23 mouse cellular contexts compared by ENCODE assay signal in the genomic region with DNA sequence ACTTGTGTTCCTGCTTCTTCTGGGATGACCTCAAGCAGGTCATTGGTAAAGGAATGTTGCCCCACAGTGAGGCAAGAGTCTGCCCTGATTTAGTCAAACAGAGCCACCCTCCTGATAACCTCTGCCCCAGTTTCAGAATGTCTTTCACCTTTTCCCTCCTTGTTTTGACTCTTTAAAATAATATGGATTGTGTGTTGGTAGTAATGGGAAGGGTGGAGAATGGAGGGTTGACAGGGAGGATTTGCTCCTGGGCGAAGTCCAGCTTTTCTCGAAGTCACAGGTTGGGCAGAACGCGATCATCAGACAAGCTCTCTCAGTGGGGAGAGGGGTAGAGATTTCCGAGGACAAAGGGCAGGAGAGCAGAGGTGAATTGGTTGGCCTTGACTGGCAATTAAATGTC. TPM values are rescaled to one million over a fixed set of nuclear protein-coding genes. Genes with fewer than 3 reads are reported as not detected.
A peak's percentile ranks its signal among the peaks of the same experiment; 100 is the strongest.
DNase-seq lines count a peak whose midpoint lies in the region; ATAC-seq and TF ChIP-seq lines count a peak whose summit lies in the region.
"Had no signal": no experiment of that assay in that cellular context is flagged by ENCODE, and none has a peak within 500 bp of the region (broad histone marks: within the 10 kb centered on the region; RNA-seq: fewer than 3 reads in every experiment).

No protein-coding gene starts in this region.

- H3K4me1 ChIP-seq in kidney, embryonic 15.5 days, result no peaks in the 10 kb centered on the region
- H3K4me1 ChIP-seq in kidney, embryonic 16.5 days (ENCODE audit: insufficient read depth, low read length), result no peaks in the 10 kb centered on the region
- 0 out of 4 replicates have a peak, but pooled peaks cover 0 to 5% of the 10 kb centered on the region in 2 experiments for H3K4me1 ChIP-seq in liver, embryonic 14.5 days (replicated peaks; ENCODE audit: control insufficient read depth in 2 of 2, insufficient read depth in 2 of 2, low read length in 1 of 2)
- H3K4me1 ChIP-seq in neural tube, embryonic 15.5 days, result no peaks in the 10 kb centered on the region
- H3K4me1 ChIP-seq: hindbrain, embryonic 13.5 days; midbrain, embryonic 10.5 days had no signal

- TF ChIP-seq EP300 in liver, embryonic 14.5 days (IDR thresholded peaks at IDR 0.05; ENCODE audit: low read depth), result peak; percentile 5; the same call in 1 of the 2 replicates

- no peak overlapping the region for H3K9ac ChIP-seq in kidney, embryonic 15.5 days
- no peak overlapping the region for H3K9ac ChIP-seq in kidney, embryonic 16.5 days (replicated peaks; ENCODE audit: low read length)
- no peak overlapping the region for H3K9ac ChIP-seq in liver, embryonic 14.5 days (replicated peaks)
- H3K9ac ChIP-seq in neural tube, embryonic 15.5 days (replicated peaks), result no peak overlapping the region
- H3K9ac ChIP-seq: hindbrain, embryonic 13.5 days had no signal

- H3K27ac ChIP-seq in kidney, embryonic 15.5 days, result no peak overlapping the region
- H3K27ac ChIP-seq in kidney, embryonic 16.5 days (ENCODE audit: low read length), result no peak overlapping the region
- no peak overlapping the region for H3K27ac ChIP-seq in liver, embryonic 14.5 days
- H3K27ac ChIP-seq in neural tube, embryonic 15.5 days (replicated peaks), result no peak overlapping the region
- H3K27ac ChIP-seq: embryonic facial prominence, embryonic 10.5 days; gastrocnemius, adult 2 months; heart, adult 2 months; hindbrain, embryonic 13.5 days; midbrain, embryonic 10.5 days had no signal

- DNase-seq in kidney, adult 11 months, result peak; percentile 71
- DNase-seq in ZHBTc4 (ENCODE audit: low read depth, low spot score), result peak; percentile 19
- no peak for DNase-seq in liver, embryonic 14.5 days (ENCODE audit: low read depth in 3 of 3, low spot score in 3 of 3)
- DNase-seq in retina, postnatal 1 day, result no peak
- DNase-seq in ovary, adult 18-20 months (ENCODE audit: low spot score), result no peak
- DNase-seq: cerebellum, postnatal 14 days; gastrocnemius, adult 2 months; heart, adult 2 months; layer of hippocampus, postnatal 36 days; left cerebral cortex, postnatal 4 days; lung, postnatal 10 days; right cerebral cortex, adult 18-20 months; spleen, adult 18-20 months; thymus, postnatal 36 days had no signal

- TF ChIP-seq CTCF in liver, embryonic 14.5 days (IDR thresholded peaks at IDR 0.05; ENCODE audit: low read depth), result no peak

- H3K4me3 ChIP-seq in kidney, embryonic 15.5 days (replicated peaks), result no peak overlapping the region
- no peak overlapping the region for H3K4me3 ChIP-seq in kidney, embryonic 16.5 days (ENCODE audit: low read length)
- H3K4me3 ChIP-seq in liver, embryonic 14.5 days (ENCODE audit: insufficient read depth in 1 of 2, low read depth in 2 of 2, low read length in 2 of 2), result no peak overlapping the region
- no peak overlapping the region for H3K4me3 ChIP-seq in neural tube, embryonic 15.5 days (replicated peaks)
- H3K4me3 ChIP-seq: embryonic facial prominence, embryonic 10.5 days; erythroblast, embryonic 14.5 days; gastrocnemius, adult 2 months; heart, adult 2 months; hindbrain, embryonic 13.5 days; midbrain, embryonic 10.5 days had no signal

- H3K36me3 ChIP-seq in kidney, embryonic 15.5 days, result no peaks in the 10 kb centered on the region
- H3K36me3 ChIP-seq in kidney, embryonic 16.5 days (ENCODE audit: insufficient read depth, low read length), result no peaks in the 10 kb centered on the region
- no peaks in the 10 kb centered on the region for H3K36me3 ChIP-seq in liver, embryonic 14.5 days (replicated peaks; ENCODE audit: control insufficient read depth, insufficient read depth, low read depth)
- H3K36me3 ChIP-seq in neural tube, embryonic 15.5 days, result no peaks in the 10 kb centered on the region
- H3K36me3 ChIP-seq: embryonic facial prominence, embryonic 10.5 days; hindbrain, embryonic 13.5 days; midbrain, embryonic 10.5 days had no signal

- 59% methylated on average over 5 of the region's 5 CpGs for WGBS in kidney, embryonic 15.5 days
- 55% methylated on average over 5 of the region's 5 CpGs for WGBS in kidney, embryonic 16.5 days
- WGBS in liver, embryonic 14.5 days (ENCODE audit: insufficient replicate concordance), result 55% methylated on average over 5 of the region's 5 CpGs
- WGBS in neural tube, embryonic 15.5 days, result 79% methylated on average over 5 of the region's 5 CpGs

- no peak overlapping the region for H3K4me2 ChIP-seq in kidney, embryonic 15.5 days
- no peak overlapping the region for H3K4me2 ChIP-seq in kidney, embryonic 16.5 days (replicated peaks; ENCODE audit: low read depth, low read length)
- no peak overlapping the region for H3K4me2 ChIP-seq in liver, embryonic 14.5 days (ENCODE audit: low read depth)
- H3K4me2 ChIP-seq in neural tube, embryonic 15.5 days, result no peak overlapping the region
- H3K4me2 ChIP-seq: hindbrain, embryonic 13.5 days had no signal

- no peaks in the 10 kb centered on the region for H3K9me3 ChIP-seq in kidney, embryonic 15.5 days (replicated peaks)
- no peaks in the 10 kb centered on the region for H3K9me3 ChIP-seq in kidney, embryonic 16.5 days (ENCODE audit: low read length)
- no peaks in the 10 kb centered on the region for H3K9me3 ChIP-seq in liver, embryonic 14.5 days (ENCODE audit: control insufficient read depth, low read length)
- H3K9me3 ChIP-seq in neural tube, embryonic 15.5 days (replicated peaks), result no peaks in the 10 kb centered on the region
- H3K9me3 ChIP-seq: embryonic facial prominence, embryonic 10.5 days; hindbrain, embryonic 13.5 days; midbrain, embryonic 10.5 days had no signal

- no peak for ATAC-seq in kidney, embryonic 15.5 days (replicated peaks; ENCODE audit: low FRiP score)
- peak; percentile 57; the same call in 1 of the 2 replicates for ATAC-seq in kidney, embryonic 16.5 days (ENCODE audit: low FRiP score, low TSS enrichment)
- peak; percentile 57; the same call in 1 of the 2 replicates for ATAC-seq in liver, embryonic 14.5 days (ENCODE audit: insufficient read depth)
- no peak for ATAC-seq in neural tube, embryonic 15.5 days (ENCODE audit: low FRiP score)
- ATAC-seq: forebrain, embryonic 16.5 days; Patski had no signal

- H3K27me3 ChIP-seq in kidney, embryonic 15.5 days, result no peaks in the 10 kb centered on the region
- H3K27me3 ChIP-seq in kidney, embryonic 16.5 days (ENCODE audit: insufficient read depth, low read length), result no peaks in the 10 kb centered on the region
- no peaks in the 10 kb centered on the region for H3K27me3 ChIP-seq in liver, embryonic 14.5 days (ENCODE audit: control insufficient read depth, insufficient read depth, low read length)
- H3K27me3 ChIP-seq in neural tube, embryonic 15.5 days (replicated peaks), result no peaks in the 10 kb centered on the region
- H3K27me3 ChIP-seq: hindbrain, embryonic 13.5 days; Patski had no signal

RNA-seq across cellular contexts. Expression of a gene that starts 52.2 kb away (rescaled TPM):
- polyA plus RNA-seq in kidney, embryonic 15.5 days (2015; fragmentation: Nextera tagmentation; extraction: Ambion mirVana), result 65.3 and 67.2 TPM in 2 replicates
- 77.1 and 82.6 TPM in 2 replicates for polyA plus RNA-seq in kidney, embryonic 16.5 days (2015; fragmentation: Nextera tagmentation; extraction: Ambion mirVana)
- 3.6 and 6.1 TPM in 2 replicates for polyA plus RNA-seq in liver, embryonic 14.5 days (2012; rRNA removed)
- 16.5 and 18.8 TPM in 2 replicates for polyA plus RNA-seq in liver, embryonic 14.5 days (2014; fragmentation: Nextera tagmentation; extraction: Ambion mirVana)
- polyA plus RNA-seq in neural tube, embryonic 15.5 days (2015; fragmentation: Nextera tagmentation; extraction: Ambion mirVana), result 71.2 and 74.4 TPM in 2 replicates

Comparison
In these comparisons a context has a peak if more than half of its experiments do, and no peak if none do; other contexts are left out.
1. ATAC-seq: peak in kidney, embryonic 16.5 days (single experiment) and liver, embryonic 14.5 days (single experiment); none in kidney, embryonic 15.5 days (single experiment) and neural tube, embryonic 15.5 days (single experiment).
2. DNase-seq: peak in kidney, adult 11 months (single experiment) and ZHBTc4 (single experiment); none in liver, embryonic 14.5 days (0 of 3), retina, postnatal 1 day (single experiment) and ovary, adult 18-20 months (single experiment).